Comparison of ENCODE assay signal across 8 mouse cellular contexts in genomic region chr6:83108762-83109668, GRCm38 (mm10). TPM values are rescaled to one million over a fixed set of nuclear protein-coding genes. Genes with fewer than 3 reads are reported as not detected.
DNase-seq lines count a peak whose midpoint lies in the region; ATAC-seq and TF ChIP-seq lines count a peak whose summit lies in the region.

TSS of gene Mrpl53 (plus strand) at chr6:83109040.

- peak within 1 kb of the TSS; percentile 97 for H3K9ac ChIP-seq in heart, embryonic 13.5 days
- H3K9ac ChIP-seq in kidney, postnatal 0 days (ENCODE audit: low read depth, low read length), result peak within 1 kb of the TSS; percentile 89
- peak within 1 kb of the TSS; percentile 93 for H3K9ac ChIP-seq in liver, embryonic 12.5 days

- under 1% methylated on average over 76 of the region's 76 CpGs for WGBS in bone marrow, adult 2 months
- WGBS in heart, embryonic 13.5 days, result under 1% methylated on average over 76 of the region's 76 CpGs
- under 1% methylated on average over 76 of the region's 76 CpGs for WGBS in kidney, postnatal 0 days
- WGBS in liver, embryonic 12.5 days (ENCODE audit: insufficient replicate concordance), result under 1% methylated on average over 76 of the region's 76 CpGs

- H3K27me3 ChIP-seq in heart, embryonic 13.5 days (replicated peaks), result no peaks in the 10 kb centered on the region
- H3K27me3 ChIP-seq in kidney, postnatal 0 days (ENCODE audit: insufficient read depth, low read length), result no peaks in the 10 kb centered on the region
- H3K27me3 ChIP-seq in liver, embryonic 12.5 days (replicated peaks), result no peaks in the 10 kb centered on the region

- peak within 1 kb of the TSS; percentile 79 for H3K27ac ChIP-seq in bone marrow, adult 2 months (ENCODE audit: control insufficient read depth, insufficient read depth, low read depth, low read length, poor library complexity)
- peak within 1 kb of the TSS; percentile 87 for H3K27ac ChIP-seq in heart, embryonic 13.5 days (replicated peaks)
- peak within 1 kb of the TSS; percentile 83 for H3K27ac ChIP-seq in kidney, postnatal 0 days
- H3K27ac ChIP-seq in liver, embryonic 12.5 days, result peak within 1 kb of the TSS; percentile 92

- H3K4me2 ChIP-seq in heart, embryonic 13.5 days, result peak within 1 kb of the TSS; percentile 94
- peak within 1 kb of the TSS; percentile 83 for H3K4me2 ChIP-seq in kidney, postnatal 0 days (ENCODE audit: low read length)
- H3K4me2 ChIP-seq in liver, embryonic 12.5 days, result peak within 1 kb of the TSS; percentile 80

- peak; percentile 74 for DNase-seq in A20 (ENCODE audit: low read depth, low spot score)
- peak; percentile 88 for DNase-seq in kidney, postnatal 0 days (ENCODE audit: low spot score)
- peak; percentile 71 for DNase-seq in naive thymus-derived CD4-positive, alpha-beta T cell, adult 2 months (ENCODE audit: low read depth)
- peak; percentile 81 to 90 for DNase-seq in spleen, postnatal 4 days (ENCODE audit: low spot score in 2 of 2)

- TF ChIP-seq POLR2A in bone marrow, adult 2 months (IDR thresholded peaks at IDR 0.05; ENCODE audit: borderline replicate concordance, control insufficient read depth, low read depth, low read length), result peak; percentile 85; the same call in 1 of the 2 replicates

- H3K4me1 ChIP-seq in bone marrow, adult 2 months (ENCODE audit: control insufficient read depth, insufficient read depth, low read length), result no peaks in the 10 kb centered on the region; the same call in 1 of the 2 replicates
- H3K4me1 ChIP-seq in heart, embryonic 13.5 days, result peaks cover 34% of the 10 kb centered on the region
- peaks cover 7% of the 10 kb centered on the region; the same call in 1 of the 2 replicates for H3K4me1 ChIP-seq in kidney, postnatal 0 days (replicated peaks; ENCODE audit: insufficient read depth, low read length)
- H3K4me1 ChIP-seq in liver, embryonic 12.5 days, result peaks cover 55% of the 10 kb centered on the region

- peak; percentile 76 for ATAC-seq in erythroid progenitor cell, adult 5-6 weeks (replicated peaks; ENCODE audit: low FRiP score, poor library complexity, severe bottlenecking)
- peak; percentile 62 for ATAC-seq in heart, embryonic 13.5 days (ENCODE audit: extremely low read depth, insufficient number of reproducible peaks, low FRiP score, low TSS enrichment)
- ATAC-seq in kidney, postnatal 0 days (replicated peaks; ENCODE audit: low FRiP score, low read depth), result peak; percentile 85
- ATAC-seq in liver, embryonic 12.5 days, result peak; percentile 82

- H3K9me3 ChIP-seq in heart, embryonic 13.5 days, result no peaks in the 10 kb centered on the region
- no peaks in the 10 kb centered on the region for H3K9me3 ChIP-seq in kidney, postnatal 0 days (replicated peaks; ENCODE audit: low read length)
- no peaks in the 10 kb centered on the region for H3K9me3 ChIP-seq in liver, embryonic 12.5 days (replicated peaks)

- H3K4me3 ChIP-seq in bone marrow, adult 2 months (replicated peaks; ENCODE audit: control insufficient read depth, low read depth, low read length), result peak within 1 kb of the TSS; percentile 87
- H3K4me3 ChIP-seq in heart, embryonic 13.5 days, result peak within 1 kb of the TSS; percentile 92
- H3K4me3 ChIP-seq in kidney, postnatal 0 days (replicated peaks; ENCODE audit: low read depth, low read length), result peak within 1 kb of the TSS; percentile 78
- H3K4me3 ChIP-seq in liver, embryonic 12.5 days, result peak within 1 kb of the TSS; percentile 78

- no peak for TF ChIP-seq CTCF in bone marrow, adult 2 months (IDR thresholded peaks at IDR 0.05; ENCODE audit: control insufficient read depth, insufficient read depth, low read length)
- TF ChIP-seq CTCF in kidney, postnatal 0 days (IDR thresholded peaks at IDR 0.05; ENCODE audit: low read depth), result no peak

- peaks cover 37% of the 10 kb centered on the region for H3K36me3 ChIP-seq in heart, embryonic 13.5 days
- H3K36me3 ChIP-seq in kidney, postnatal 0 days (ENCODE audit: insufficient read depth, low read length), result no peaks in the 10 kb centered on the region
- peaks cover 42% of the 10 kb centered on the region for H3K36me3 ChIP-seq in liver, embryonic 12.5 days

RNA-seq across cellular contexts. Expression of gene Mrpl53, which starts in this region (rescaled TPM):
- 20.2 and 49.7 TPM in 2 replicates for polyA plus RNA-seq in bone marrow, adult 2 months (2011; ENCODE audit: insufficient read depth, insufficient read length, low replicate concordance, missing spikeins)
- 49.5 and 61.6 TPM in 2 replicates for total RNA-seq in erythroid progenitor cell, adult 5-6 weeks (2015; ENCODE audit: low replicate concordance)
- total RNA-seq in erythroid progenitor cell, adult 5-6 weeks (2017; ENCODE audit: low replicate concordance), result 36.2 and 38.0 TPM in 2 replicates
- polyA plus RNA-seq in heart, embryonic 13.5 days (2015; fragmentation: Nextera tagmentation; extraction: Ambion mirVana), result 134 and 176 TPM in 2 replicates
- 165 and 166 TPM in 2 replicates for polyA plus RNA-seq in kidney, postnatal 0 days (2015; fragmentation: Nextera tagmentation; extraction: Ambion mirVana)
- 101 and 105 TPM in 2 replicates for polyA plus RNA-seq in liver, embryonic 12.5 days (2016; fragmentation: Nextera tagmentation; extraction: Ambion mirVana)

Comparison
In these comparisons a context has a peak if more than half of its experiments do, and no peak if none do; other contexts are left out.
1. Peak in every context shown above with its lines: DNase-seq, ATAC-seq, H3K4me3 ChIP-seq and H3K27ac ChIP-seq.